Mouse (Mus musculus) kidney, adult 11 months (tissue): ENCODE data around the gene Gm16434.
"Not testable (repeated sequence)": the region's sequence is repeated elsewhere in the genome, so short reads cannot be mapped to it uniquely, and the experiment has no call there.

Experiments used
- DNase-seq: peaks from one replicate; pipeline ENCODE4 v3.0.0; 2022

Gene Gm16434

GRCm38 (mm10) chr14:7194440-7194839 is at the start of gene Gm16434:
Gene Gm16434 (minus strand): TSS chr14:7194540.
- DNase-seq, result not testable (repeated sequence)

- DNase-seq, result peak; percentile 1
These were observed 49.2 kb upstream of the Gm16434 start for GRCm38 (mm10) chr14:7243498-7243897.

GRCm38 (mm10) chr14:7200070-7200469 is 5.7 kb upstream of the Gm16434 start:
- peak; percentile 3 for DNase-seq

GRCm38 (mm10) chr14:7174483-7174971 is 19.8 kb downstream of the Gm16434 start, which contains the start of gene Gm3512:
Gene Gm3512 (minus strand): TSS chr14:7174533.
- DNase-seq, result not testable (repeated sequence)
